Mouse (Mus musculus) embryonic facial prominence, embryonic 10.5 days (tissue): ENCODE data around the gene C530008M17Rik. TPM values are rescaled to one million over a fixed set of nuclear protein-coding genes. Genes with fewer than 3 reads are reported as not detected.
"Not testable (repeated sequence)": the region's sequence is repeated elsewhere in the genome, so short reads cannot be mapped to it uniquely, and the experiment has no call there.

Experiments used
- DNase-seq: peaks from one replicate; pipeline ENCODE4 v3.0.0-alpha.2; 2017; ENCODE audit warnings: low spot score
- H3K27ac ChIP-seq: fragments of 300-500 bp; sonication (generic); replicated peaks from 2 replicates; pipeline ENCODE4 v1.5.1; 2016; ENCODE audit warnings: mild to moderate bottlenecking
- H3K27me3 ChIP-seq: fragments of 300-500 bp; sonication (generic); replicated peaks from 2 replicates; pipeline ENCODE4 v1.6.1; 2016; ENCODE audit warnings: low read depth, mild to moderate bottlenecking; ENCODE audit not compliant: poor library complexity, severe bottlenecking
- H3K36me3 ChIP-seq: fragments of 300-500 bp; sonication (generic); replicated peaks from 2 replicates; pipeline ENCODE4 v1.6.1; 2016; ENCODE audit warnings: mild to moderate bottlenecking, moderate library complexity
- H3K4me1 ChIP-seq: fragments of 300-500 bp; sonication (generic); 2 replicates; pipeline ENCODE4 v1.6.1; 2016
- H3K4me3 ChIP-seq: fragments of 300-500 bp; sonication (generic); 2 replicates; pipeline ENCODE4 v1.5.1; 2016; ENCODE audit warnings: mild to moderate bottlenecking, moderate library complexity
- H3K9me3 ChIP-seq: fragments of 300-500 bp; sonication (generic); 2 replicates; pipeline ENCODE4 v1.6.1; 2016; ENCODE audit warnings: mild to moderate bottlenecking
- WGBS: fragments of 180-500 bp; shearing (Covaris S2); methylation state at CpG from one replicate; pipeline ENCODE4 v1.1.7; 2016; 5-methylcytosine and 5-hydroxymethylcytosine counted together
- polyA plus RNA-seq: library from polyadenylated mRNA; unstranded; fragments of >200 nt; fragmentation: Nextera tagmentation; extraction: Ambion mirVana; gene quantifications from 2 replicates; pipeline ENCODE4 v1.2.1, GENCODE M21; 2016

Gene C530008M17Rik
- polyA plus RNA-seq, 1 experiment from 2014 or later = 33.4 TPM

DNA sequence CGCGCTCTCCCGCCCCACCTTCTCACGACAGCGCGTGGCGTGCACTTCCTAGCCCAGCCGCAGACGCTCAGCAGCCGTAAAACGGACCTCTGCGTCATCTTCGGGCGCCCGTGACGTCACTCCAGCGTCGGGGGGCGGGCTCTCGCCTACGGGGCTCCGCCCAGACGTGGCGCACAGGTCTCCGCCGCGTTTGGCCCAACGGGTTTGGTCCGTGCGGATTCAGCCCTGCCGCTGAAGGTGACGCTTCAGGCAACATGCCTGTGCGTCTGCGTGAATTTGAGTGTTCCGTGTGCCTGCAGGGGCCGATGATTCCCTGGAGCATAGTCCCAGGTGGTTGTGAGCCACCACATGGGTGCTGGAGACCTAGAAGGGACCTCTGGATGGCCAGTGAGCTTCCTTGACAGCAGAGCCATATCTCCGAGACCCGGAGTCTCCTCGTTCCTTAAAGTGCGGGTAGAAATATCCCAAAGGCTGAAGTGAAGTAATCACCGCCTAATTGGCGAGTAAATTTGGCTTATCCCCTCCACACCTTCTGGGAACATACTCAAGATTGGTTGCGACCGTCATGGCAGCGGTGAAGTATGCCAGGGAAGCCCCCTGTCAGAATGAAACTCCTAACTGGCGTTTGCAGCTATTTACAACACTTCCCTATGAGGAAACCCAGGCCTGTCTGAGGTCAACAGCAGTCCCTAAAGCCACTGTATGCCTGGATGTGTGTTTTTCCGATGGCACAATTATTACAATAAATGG, 249.3 kb downstream of the C530008M17Rik start, which contains the start of gene Aasdh:
Gene Aasdh, minus strand, starts transcription at position 110 of the 750 bp plus-strand sequence.
- peak; percentile 99 for DNase-seq
- Histone ChIP-seq H3K27ac (peak within 1 kb of the TSS; percentile 89), H3K4me1 (peaks cover 9% of the 10 kb centered on the region), H3K36me3 (peaks cover 10% of the 10 kb centered on the region), H3K9me3 (no peaks in the 10 kb centered on the region), H3K27me3 (no peaks in the 10 kb centered on the region), H3K4me3 (peak within 1 kb of the TSS; percentile 78)
- WGBS = under 1% methylated on average over 47 of the region's 47 CpGs

DNA sequence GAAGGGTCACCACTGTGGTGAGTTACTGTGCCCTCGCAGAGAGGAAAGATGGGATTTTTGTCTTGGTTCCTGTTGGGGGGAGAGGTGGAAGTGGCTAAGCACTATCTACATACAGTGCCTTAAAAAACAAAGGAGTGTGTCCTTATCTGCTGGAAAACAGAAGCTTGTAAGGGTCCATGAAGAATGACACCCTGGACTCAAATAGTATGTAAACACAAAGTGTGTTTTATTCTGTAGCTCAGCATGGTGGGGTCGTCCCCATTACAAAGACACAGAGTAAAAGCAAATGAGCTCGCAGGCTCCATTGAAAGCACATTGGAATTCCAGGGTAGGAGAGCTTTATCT, 249.8 kb downstream of the C530008M17Rik start:
- H3K9me3 ChIP-seq = no peaks in the 10 kb centered on the region
- peaks cover 14% of the 10 kb centered on the region for H3K36me3 ChIP-seq
- peaks cover 9% of the 10 kb centered on the region for H3K4me1 ChIP-seq
- DNase-seq = no peak
- no peaks in the 10 kb centered on the region for H3K27me3 ChIP-seq
- peak overlapping the region; percentile 89 for H3K27ac ChIP-seq
- 43% methylated on average over 3 of the region's 3 CpGs for WGBS
- H3K4me3 ChIP-seq = peak overlapping the region; percentile 78

DNA sequence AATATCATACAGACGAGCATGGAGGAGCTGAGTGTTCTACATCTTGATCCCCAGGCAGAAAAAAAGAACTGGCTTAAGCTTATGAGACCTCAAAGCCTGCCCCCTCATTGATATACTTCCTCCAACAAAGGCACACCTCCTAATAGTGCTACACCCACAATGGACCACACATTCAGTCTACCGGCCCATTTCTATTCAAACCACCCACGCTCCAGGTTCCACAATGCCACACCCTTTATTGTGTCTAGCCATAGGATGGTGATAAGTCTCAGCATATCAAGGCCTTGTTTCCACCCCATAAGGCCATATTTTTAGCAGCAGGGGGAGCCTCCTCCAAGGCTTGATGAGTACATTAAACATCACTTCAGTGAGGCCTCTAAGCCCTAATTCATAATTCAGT, 254.5 kb downstream of the C530008M17Rik start:
- peaks cover 47% of the 10 kb centered on the region for H3K36me3 ChIP-seq
- DNase-seq = no peak
- no peak overlapping the region for H3K27ac ChIP-seq
- no peaks in the 10 kb centered on the region for H3K9me3 ChIP-seq
- H3K4me1 ChIP-seq = peaks cover 8% of the 10 kb centered on the region
- H3K4me3 ChIP-seq = no peak overlapping the region
- 81% methylated on average over 3 of the region's 3 CpGs for WGBS
- H3K27me3 ChIP-seq = no peaks in the 10 kb centered on the region

DNA sequence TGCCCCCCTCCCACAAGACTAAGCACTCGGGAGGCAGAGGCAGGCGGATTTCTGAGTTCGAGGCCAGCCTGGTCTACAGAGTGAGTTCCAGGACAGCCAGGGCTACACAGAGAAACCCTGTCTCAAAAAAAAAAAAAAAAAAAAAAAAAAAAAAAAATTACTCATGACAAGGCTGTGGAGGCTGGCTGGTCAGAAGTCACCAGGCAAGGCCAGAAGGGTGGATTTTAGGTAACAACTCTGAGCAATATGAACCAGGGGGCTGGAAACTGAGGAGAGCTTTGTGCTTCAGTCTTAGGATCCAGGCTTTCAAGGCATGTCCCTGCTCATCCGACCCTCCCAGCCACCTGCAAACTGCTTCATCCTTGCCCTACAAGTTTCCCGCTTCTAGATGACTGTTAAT, 256.2 kb downstream of the C530008M17Rik start:
- H3K9me3 ChIP-seq, H3K27ac ChIP-seq, H3K27me3 ChIP-seq, H3K4me3 ChIP-seq, DNase-seq, H3K4me1 ChIP-seq: not testable (repeated sequence)
- WGBS = 90% methylated on average over 5 of the region's 5 CpGs
- peaks cover 60% of the 10 kb centered on the region for H3K36me3 ChIP-seq

DNA sequence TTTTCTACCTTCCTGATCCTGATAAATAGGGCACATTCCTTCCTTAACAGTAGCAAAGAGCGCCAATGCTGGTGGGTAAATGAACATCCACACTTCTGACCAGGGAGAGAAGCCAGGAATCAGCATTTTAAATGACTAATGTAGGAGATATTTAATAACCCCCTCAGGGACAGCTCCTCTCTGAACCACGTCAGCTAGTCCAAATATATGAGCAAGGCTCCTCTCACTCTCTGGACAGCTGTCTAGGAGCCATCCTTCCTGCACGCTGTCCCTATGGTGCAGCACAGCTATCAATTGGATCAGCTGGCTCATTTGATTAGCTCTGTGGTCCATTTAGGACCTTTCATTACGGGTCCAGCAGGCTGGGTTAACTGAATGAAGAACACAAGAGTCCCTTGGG, 266.5 kb downstream of the C530008M17Rik start:
- DNase-seq = no peak
- Histone ChIP-seq H3K36me3 (peaks cover 100% of the 10 kb centered on the region), H3K9me3 (peaks cover 3% of the 10 kb centered on the region; the same call in 1 of the 2 replicates), H3K27ac (no peak overlapping the region), H3K4me3 (no peak overlapping the region), H3K4me1 (peaks cover 4% of the 10 kb centered on the region), H3K27me3 (no peaks in the 10 kb centered on the region)
- 90% methylated on average over 4 of the region's 4 CpGs for WGBS

Other genes starting within 250 kb of the C530008M17Rik start
- gene Gm7271, start 172.5 kb upstream of the C530008M17Rik start, polyA plus RNA-seq = 7.2 and 8.6 TPM in 2 replicates
- gene Exoc1, start 127.2 kb upstream of the C530008M17Rik start, polyA plus RNA-seq = 42.4 and 44.1 TPM in 2 replicates
- 10.3 and 12.1 TPM in 2 replicates for gene Cep135, start 67.8 kb upstream of the C530008M17Rik start, polyA plus RNA-seq
- 23.2 and 26.2 TPM in 2 replicates for gene Aasdh, start 249.0 kb downstream of the C530008M17Rik start, polyA plus RNA-seq